8 mouse cellular contexts compared by ENCODE assay signal in the genomic region with DNA sequence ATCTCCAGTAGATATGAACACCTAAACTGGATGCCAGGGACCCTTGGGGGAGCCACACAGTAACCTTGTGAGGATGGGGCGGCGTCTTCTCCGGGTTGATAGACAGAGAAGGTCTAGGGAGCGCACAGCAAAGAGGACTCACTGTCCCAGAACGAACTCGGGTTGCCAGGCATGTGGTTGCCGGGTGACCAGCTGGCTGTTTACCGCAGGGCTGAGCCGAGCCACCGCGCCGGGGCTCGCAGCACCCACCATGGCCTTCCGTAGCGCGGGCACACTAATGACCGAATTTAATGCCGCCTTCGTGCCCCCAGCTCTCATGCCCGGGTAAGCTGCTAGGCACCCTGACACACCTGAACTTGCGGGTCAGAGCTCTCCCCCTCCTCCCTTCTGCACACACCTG. TPM values are rescaled to one million over a fixed set of nuclear protein-coding genes. Genes with fewer than 3 reads are reported as not detected.
A peak's percentile ranks its signal among the peaks of the same experiment; 100 is the strongest.
DNase-seq lines count a peak whose midpoint lies in the region; ATAC-seq and TF ChIP-seq lines count a peak whose summit lies in the region.

A gene (plus strand): TSS at position 187 of the 400 bp plus-strand sequence.

- peak within 1 kb of the TSS; percentile 64 for H3K4me2 ChIP-seq in kidney, embryonic 15.5 days
- H3K4me2 ChIP-seq in forebrain, postnatal 0 days (ENCODE audit: low read depth) = peak within 1 kb of the TSS; percentile 54
- peak within 1 kb of the TSS; percentile 51 for H3K4me2 ChIP-seq in limb, embryonic 12.5 days

- H3K36me3 ChIP-seq in kidney, embryonic 15.5 days = no peaks in the 10 kb centered on the region
- no peaks in the 10 kb centered on the region for H3K36me3 ChIP-seq in forebrain, postnatal 0 days (ENCODE audit: insufficient read depth)
- no peaks in the 10 kb centered on the region for H3K36me3 ChIP-seq in limb, embryonic 12.5 days
- H3K36me3 ChIP-seq in thymus, adult 2 months (ENCODE audit: control insufficient read depth, insufficient read depth, low read length) = no peaks in the 10 kb centered on the region

- DNase-seq in kidney, postnatal 14 days = no peak
- DNase-seq in R1 (ENCODE audit: low read depth, low spot score) = peak; percentile 16
- DNase-seq in forebrain, postnatal 0 days = peak; percentile 47
- DNase-seq in thymus, adult 2 months = no peak
- no peak for DNase-seq in spleen, adult 12 weeks (ENCODE audit: low spot score)
- DNase-seq in spleen, postnatal 10 days (ENCODE audit: low spot score in 2 of 2) = no peak

- H3K27ac ChIP-seq in kidney, embryonic 15.5 days = no peak within 1 kb of the TSS
- H3K27ac ChIP-seq in forebrain, postnatal 0 days (ENCODE audit: low read depth, low read length) = peak within 1 kb of the TSS; percentile 64
- no peak within 1 kb of the TSS for H3K27ac ChIP-seq in limb, embryonic 12.5 days
- H3K27ac ChIP-seq in thymus, adult 2 months (ENCODE audit: control insufficient read depth, insufficient read depth, low read length) = no peak within 1 kb of the TSS

- no peak within 1 kb of the TSS for H3K9ac ChIP-seq in kidney, embryonic 15.5 days
- peak within 1 kb of the TSS; percentile 37 for H3K9ac ChIP-seq in forebrain, postnatal 0 days
- H3K9ac ChIP-seq in limb, embryonic 12.5 days (replicated peaks) = 0 out of 2 replicates have a peak within 1 kb of the TSS, but pooled peaks have one; percentile 42

- peak within 1 kb of the TSS; percentile 35 for H3K4me3 ChIP-seq in kidney, embryonic 15.5 days (replicated peaks)
- H3K4me3 ChIP-seq in forebrain, postnatal 0 days (ENCODE audit: low read depth, low read length) = peak within 1 kb of the TSS; percentile 27
- H3K4me3 ChIP-seq in limb, embryonic 12.5 days (replicated peaks) = peak within 1 kb of the TSS; percentile 25
- no peak within 1 kb of the TSS for H3K4me3 ChIP-seq in thymus, adult 2 months (ENCODE audit: control insufficient read depth, insufficient read depth, low read length)

- no peak for TF ChIP-seq CTCF in forebrain, postnatal 0 days (IDR thresholded peaks at IDR 0.05; ENCODE audit: low read depth)
- no peak for TF ChIP-seq CTCF in thymus, adult 2 months (IDR thresholded peaks at IDR 0.05; ENCODE audit: borderline replicate concordance, control insufficient read depth, extremely low read depth, insufficient read depth, low read length, poor library complexity)

- TF ChIP-seq POLR2A in thymus, adult 2 months (IDR thresholded peaks at IDR 0.05; ENCODE audit: control insufficient read depth, extremely low read depth, insufficient read depth, low read length, poor library complexity) = no peak

- 12% methylated on average over 21 of the region's 21 CpGs for WGBS in kidney, embryonic 15.5 days
- 11% methylated on average over 21 of the region's 21 CpGs for WGBS in forebrain, postnatal 0 days
- WGBS in limb, embryonic 12.5 days = 12% methylated on average over 21 of the region's 21 CpGs
- 25% methylated on average over 21 of the region's 21 CpGs for WGBS in thymus, adult 2 months

- peaks cover 19% of the 10 kb centered on the region for H3K4me1 ChIP-seq in kidney, embryonic 15.5 days
- peaks cover 18% of the 10 kb centered on the region for H3K4me1 ChIP-seq in forebrain, postnatal 0 days (ENCODE audit: insufficient read depth)
- H3K4me1 ChIP-seq in limb, embryonic 12.5 days (replicated peaks) = peaks cover 18% of the 10 kb centered on the region
- 0 out of 2 replicates have a peak, but pooled peaks cover 2% of the 10 kb centered on the region for H3K4me1 ChIP-seq in thymus, adult 2 months (replicated peaks; ENCODE audit: control insufficient read depth, insufficient read depth, low read length)

- H3K27me3 ChIP-seq in kidney, embryonic 15.5 days = peaks cover 48% of the 10 kb centered on the region
- no peaks in the 10 kb centered on the region for H3K27me3 ChIP-seq in forebrain, postnatal 0 days (ENCODE audit: insufficient read depth, low read length)
- H3K27me3 ChIP-seq in limb, embryonic 12.5 days = peaks cover 61% of the 10 kb centered on the region
- H3K27me3 ChIP-seq in thymus, adult 2 months (ENCODE audit: control insufficient read depth, insufficient read depth, low read length) = no peaks in the 10 kb centered on the region; the same call in 1 of the 2 replicates

- ATAC-seq in kidney, embryonic 15.5 days (replicated peaks; ENCODE audit: low FRiP score) = no peak; the same call in 1 of the 2 replicates
- ATAC-seq in forebrain, postnatal 0 days = peak; percentile 55
- ATAC-seq in limb, embryonic 12.5 days (ENCODE audit: insufficient number of reproducible peaks, insufficient read depth, low FRiP score, low TSS enrichment, low read depth) = no peak

- H3K9me3 ChIP-seq in kidney, embryonic 15.5 days (replicated peaks) = no peaks in the 10 kb centered on the region
- no peaks in the 10 kb centered on the region for H3K9me3 ChIP-seq in forebrain, postnatal 0 days (ENCODE audit: low read length)
- H3K9me3 ChIP-seq in limb, embryonic 12.5 days = no peaks in the 10 kb centered on the region

RNA-seq across cellular contexts. Expression of the gene that starts here (rescaled TPM):
- polyA plus RNA-seq in kidney, embryonic 15.5 days (2015; fragmentation: Nextera tagmentation; extraction: Ambion mirVana) = not detected in 2 replicates
- 0.85 and 1.0 TPM in 2 replicates for total RNA-seq in forebrain, postnatal 0 days (2014; rRNA removed)
- 5.2 and 6.8 TPM in 2 replicates for polyA plus RNA-seq in forebrain, postnatal 0 days (2015; fragmentation: Nextera tagmentation; extraction: Ambion mirVana)
- not detected in 2 replicates for polyA plus RNA-seq in limb, embryonic 12.5 days (2016; fragmentation: Nextera tagmentation; extraction: Ambion mirVana)
- 0.51 and 0.60 TPM in 2 replicates for polyA plus RNA-seq in thymus, adult 2 months (2012; rRNA removed)

Comparison
In these comparisons a context has a peak if more than half of its experiments do, and no peak if none do; other contexts are left out.
1. DNase-seq: peak in R1 (single experiment) and forebrain, postnatal 0 days (single experiment); none in kidney, postnatal 14 days (single experiment), thymus, adult 2 months (single experiment), spleen, adult 12 weeks (single experiment) and spleen, postnatal 10 days (0 of 2).
2. Peak in every context shown above with its lines, with median percentiles within 50 percentile points of each other: H3K4me2 ChIP-seq.